Mouse (Mus musculus) thymus, postnatal 0 days (tissue): Measurements from ENCODE around the gene Adgrb3. TPM values are rescaled to one million over a fixed set of nuclear protein-coding genes. Genes with fewer than 3 reads are reported as not detected.

Source experiments
- DNase-seq: peaks from one replicate; pipeline ENCODE4 v3.0.0-alpha.2; 2015; ENCODE audit warnings: low spot score
- polyA plus RNA-seq: library from polyadenylated mRNA; unstranded; fragments of >200 nt; fragmentation: Nextera tagmentation; extraction: Ambion mirVana; gene quantifications from 2 replicates; pipeline ENCODE4 v1.2.1, GENCODE M21; 2015

Adgrb3 gene
- polyA plus RNA-seq, 1 experiment from 2014 or later, result 0.10 TPM

- DNase-seq, result no peak
Measured at GRCm38 (mm10) chr1:25132150-25132824, 697.2 kb downstream of the Adgrb3 start.

GRCm38 (mm10) chr1:25115512-25115911 is 714.0 kb downstream of the Adgrb3 start:
- DNase-seq, result no peak

GRCm38 (mm10) chr1:25107500-25108101 is 721.9 kb downstream of the Adgrb3 start:
- no peak for DNase-seq

GRCm38 (mm10) chr1:25106679-25107078 is 722.8 kb downstream of the Adgrb3 start:
- DNase-seq, result no peak

GRCm38 (mm10) chr1:25105367-25105766 is 724.1 kb downstream of the Adgrb3 start:
- no peak for DNase-seq

GRCm38 (mm10) chr1:25088010-25088719 is 741.3 kb downstream of the Adgrb3 start:
- no peak for DNase-seq

- no peak for DNase-seq
Measured at GRCm38 (mm10) chr1:25085616-25086372, 743.7 kb downstream of the Adgrb3 start.

GRCm38 (mm10) chr1:25082377-25082776 is 747.1 kb downstream of the Adgrb3 start:
- DNase-seq, result no peak

GRCm38 (mm10) chr1:25081265-25081849 is 748.1 kb downstream of the Adgrb3 start:
- no peak for DNase-seq

GRCm38 (mm10) chr1:25079395-25079794 is 750.1 kb downstream of the Adgrb3 start:
- DNase-seq, result no peak

- DNase-seq, result no peak
Measured at GRCm38 (mm10) chr1:25075952-25076351, 753.6 kb downstream of the Adgrb3 start.

- DNase-seq, result no peak
Measured at GRCm38 (mm10) chr1:25063964-25064363, 765.5 kb downstream of the Adgrb3 start.

- no peak for DNase-seq
Measured at GRCm38 (mm10) chr1:25060935-25061334, 768.6 kb downstream of the Adgrb3 start.

GRCm38 (mm10) chr1:25060191-25060590 is 769.3 kb downstream of the Adgrb3 start:
- no peak for DNase-seq

GRCm38 (mm10) chr1:25057656-25058055 is 771.9 kb downstream of the Adgrb3 start:
- DNase-seq, result no peak

- DNase-seq, result no peak
Measured at GRCm38 (mm10) chr1:25057212-25057611, 772.3 kb downstream of the Adgrb3 start.

GRCm38 (mm10) chr1:25042091-25042490 is 787.4 kb downstream of the Adgrb3 start:
- no peak for DNase-seq

GRCm38 (mm10) chr1:25034161-25034560 is 795.3 kb downstream of the Adgrb3 start:
- no peak for DNase-seq

- no peak for DNase-seq
Measured at GRCm38 (mm10) chr1:25033155-25034095, 796.1 kb downstream of the Adgrb3 start.

GRCm38 (mm10) chr1:25023156-25023555 is 806.4 kb downstream of the Adgrb3 start:
- no peak for DNase-seq
